Mouse (Mus musculus): ENCODE measurements around the gene Pgrmc1.
A peak's percentile ranks its signal among the peaks of the same experiment; 100 is the strongest.

Gene Pgrmc1

GRCm38 (mm10) chrX:36604040-36604439, 6.0 kb downstream of the Pgrmc1 start:
- no peak for DNase-seq (ENCODE audit: low read depth, low spot score)

- peak; percentile 2 for DNase-seq (ENCODE audit: low read depth, low spot score)
Observed at GRCm38 (mm10) chrX:36609117-36609516, 11.1 kb downstream of the Pgrmc1 start.

GRCm38 (mm10) chrX:36628102-36628501, 30.1 kb downstream of the Pgrmc1 start:
- DNase-seq (ENCODE audit: low read depth, low spot score), result no peak

- peak; percentile 27 for DNase-seq (ENCODE audit: low read depth, low spot score)
Observed at GRCm38 (mm10) chrX:36630771-36631170, 32.8 kb downstream of the Pgrmc1 start.

GRCm38 (mm10) chrX:36640046-36640445, 42.0 kb downstream of the Pgrmc1 start:
- DNase-seq (ENCODE audit: low read depth, low spot score), result no peak

- DNase-seq (ENCODE audit: low read depth, low spot score), result peak; percentile 90
Observed at GRCm38 (mm10) chrX:36644657-36645551, 46.9 kb downstream of the Pgrmc1 start, which contains the start of gene Akap17b. Gene Akap17b (minus strand): TSS chrX:36645395.
